Mouse (Mus musculus) MEL (cell line): ENCODE measurements at regions not wholly inside any gene's neighbourhood (a gene's known extent, or its start where the extent isn't known, plus 50 kb on each side); places are given as distances from the start of the nearest gene placed in this dataset.

Experiments
- DNase-seq: peaks from one replicate; pipeline ENCODE4 v3.0.0; 2011; ENCODE audit warnings: low read depth, low spot score
- H3K27ac ChIP-seq: 2 replicates; pipeline ENCODE4 v1.5.1; 2012; ENCODE audit warnings: low read depth, mild to moderate bottlenecking, control low read depth, low read length, moderate library complexity; ENCODE audit not compliant: control insufficient read depth
- H3K27me3 ChIP-seq, 2 experiments: fragments of 150-350 bp in 1 of 2; sonication (generic) in 1 of 2; 2 replicates each; pipeline ENCODE4 v1.6.1; 2012; ENCODE audit warnings: low read length in 2 of 2, mild to moderate bottlenecking in 2 of 2, improper control_type of control experiment in 1 of 2, moderate library complexity in 1 of 2; ENCODE audit not compliant: insufficient read depth in 2 of 2, control insufficient read depth in 1 of 2
- H3K36me3 ChIP-seq, 2 experiments: 2 replicates each; pipeline ENCODE4 v1.6.1; 2012 to 2014; ENCODE audit warnings: low read length in 2 of 2, improper control_type of control experiment in 1 of 2, inconsistent platforms in 1 of 2, mild to moderate bottlenecking in 1 of 2; ENCODE audit not compliant: insufficient read depth in 2 of 2, control insufficient read depth in 1 of 2
- H3K4me1 ChIP-seq, 2 experiments: fragments of 150-350 bp in 1 of 2; sonication (generic) in 1 of 2; 2 replicates each; pipeline ENCODE4 v1.6.1; 2012; ENCODE audit warnings: low read length in 2 of 2, improper control_type of control experiment in 1 of 2, mild to moderate bottlenecking in 1 of 2; ENCODE audit not compliant: insufficient read depth in 2 of 2, control insufficient read depth in 1 of 2
- H3K4me3 ChIP-seq, 2 experiments: fragments of 150-350 bp in 1 of 2; sonication (generic) in 1 of 2; 2 replicates each; pipeline ENCODE4 v1.5.1; 2012; ENCODE audit warnings: low read depth in 2 of 2, low read length in 2 of 2, mild to moderate bottlenecking in 2 of 2, moderate library complexity in 2 of 2, control low read depth in 1 of 2, improper control_type of control experiment in 1 of 2; ENCODE audit not compliant: control insufficient read depth in 1 of 2, insufficient read depth in 1 of 2
- H3K79me2 ChIP-seq: 2 replicates; pipeline ENCODE4 v1.6.1; 2012; ENCODE audit warnings: mild to moderate bottlenecking, low read length, moderate library complexity; ENCODE audit not compliant: control insufficient read depth, poor library complexity, insufficient read depth
- H3K9ac ChIP-seq: 2 replicates; pipeline ENCODE4 v1.6.1; 2012; ENCODE audit warnings: low read depth, mild to moderate bottlenecking, control low read depth, low read length, moderate library complexity; ENCODE audit not compliant: control insufficient read depth, poor library complexity, severe bottlenecking
- H3K9me3 ChIP-seq: fragments of 150-350 bp; sonication (generic); replicated peaks from 2 replicates; pipeline ENCODE4 v1.6.1; 2012; ENCODE audit warnings: mild to moderate bottlenecking, low read length, improper control_type of control experiment, moderate library complexity; ENCODE audit not compliant: insufficient read depth
- EP300 ChIP-seq, 2 experiments: IDR thresholded peaks; 2 replicates each; pipeline ENCODE4 v1.6.1; 2011; ENCODE audit warnings: improper control_type of control experiment in 2 of 2, low read length in 2 of 2, low read depth in 1 of 2, mild to moderate bottlenecking in 1 of 2
- ETS1 ChIP-seq: IDR thresholded peaks from 2 replicates; pipeline ENCODE4 v1.6.1; 2012; ENCODE audit warnings: low read depth, mild to moderate bottlenecking, inconsistent platforms, low read length, improper control_type of control experiment, moderate library complexity
- GABPA ChIP-seq: IDR thresholded peaks from 2 replicates; pipeline ENCODE4 v1.6.1; 2012; ENCODE audit warnings: low read depth, mild to moderate bottlenecking, inconsistent platforms, low read length, improper control_type of control experiment, moderate library complexity
- GATA1 ChIP-seq: IDR thresholded peaks from 2 replicates; pipeline ENCODE4 v1.6.1; 2011; ENCODE audit warnings: low read depth, low read length, improper control_type of control experiment
- JUND ChIP-seq: IDR thresholded peaks from 2 replicates; pipeline ENCODE4 v1.6.1; 2011; ENCODE audit warnings: low read depth, mild to moderate bottlenecking, improper control_type of control experiment, low read length
- MYC ChIP-seq: IDR thresholded peaks from 2 replicates; pipeline ENCODE4 v1.6.1; 2011; ENCODE audit warnings: low read depth, mild to moderate bottlenecking, low read length, improper control_type of control experiment, moderate library complexity
- NELFE ChIP-seq: IDR thresholded peaks from 2 replicates; pipeline ENCODE4 v1.6.1; 2011; ENCODE audit warnings: low read depth, low read length, improper control_type of control experiment
- POLR2A ChIP-seq, 2 experiments: IDR thresholded peaks; 2 replicates each; pipeline ENCODE4 v1.6.1; 2011 to 2012; ENCODE audit warnings: low read length in 2 of 2, mild to moderate bottlenecking in 2 of 2, control low read depth in 1 of 2, improper control_type of control experiment in 1 of 2, low read depth in 1 of 2, moderate library complexity in 1 of 2; ENCODE audit not compliant: control insufficient read depth in 1 of 2, insufficient read depth in 1 of 2, poor library complexity in 1 of 2
- TAL1 ChIP-seq: IDR thresholded peaks from 2 replicates; pipeline ENCODE4 v1.6.1; 2012; ENCODE audit warnings: mild to moderate bottlenecking, inconsistent platforms, low read length, moderate library complexity, mixed read lengths
- ZKSCAN1 ChIP-seq: IDR thresholded peaks from 2 replicates; pipeline ENCODE4 v1.6.1; 2012; ENCODE audit warnings: low read depth, mild to moderate bottlenecking, inconsistent platforms, low read length, improper control_type of control experiment, moderate library complexity

DNA sequence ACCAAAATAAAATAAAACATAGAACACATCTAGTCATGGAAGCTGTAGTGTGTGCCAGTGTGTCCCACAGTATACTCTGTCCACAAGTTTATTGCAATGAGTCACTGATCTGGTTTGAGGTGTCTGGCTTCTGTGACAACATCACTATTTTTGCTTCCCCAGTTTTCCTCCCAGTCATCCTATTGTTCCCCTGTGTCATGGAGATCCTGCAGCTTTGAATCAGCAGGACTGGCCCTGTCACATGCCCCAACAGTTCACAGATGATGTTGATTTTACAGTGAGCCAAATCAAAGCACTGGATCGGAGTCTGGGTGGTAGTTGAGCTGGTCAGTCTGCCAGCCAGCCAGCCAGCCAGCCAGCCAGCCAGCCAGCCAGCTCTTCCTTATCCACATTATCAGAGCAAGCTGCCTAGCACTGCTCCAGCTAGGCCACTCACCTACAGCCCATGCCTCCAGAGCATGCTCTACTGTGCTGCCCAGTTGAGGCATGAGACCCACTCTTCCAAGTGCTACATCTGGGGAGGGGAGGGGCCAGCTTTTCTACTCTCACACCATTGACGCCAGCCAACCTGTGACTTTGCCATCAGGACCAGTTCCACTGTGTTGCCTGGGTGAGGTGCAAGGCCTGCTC is 619.1 kb upstream of the 4930452B06Rik start:
- no peak for DNase-seq
- Histone ChIP-seq H3K9me3 (no peaks in the 10 kb centered on the region), H3K4me1 (no peaks in the 10 kb centered on the region), H3K36me3 (no peaks in the 10 kb centered on the region), H3K27me3 (no peaks in the 10 kb centered on the region), H3K27ac (no peak overlapping the region), H3K4me3 (no peak overlapping the region), H3K9ac (no peak overlapping the region), H3K79me2 (no peaks in the 10 kb centered on the region)
- no peak for TF ChIP-seq POLR2A (IDR thresholded peaks at IDR 0.05; ENCODE audit: control insufficient read depth in 1 of 2, insufficient read depth in 1 of 2, low read depth in 1 of 2, low read length in 2 of 2, poor library complexity in 1 of 2)
- TF ChIP-seq TAL1: no peak
- TF ChIP-seq ETS1: no peak
- no peak for TF ChIP-seq GATA1
- no peak for TF ChIP-seq NELFE
- no peak for TF ChIP-seq MYC

DNA sequence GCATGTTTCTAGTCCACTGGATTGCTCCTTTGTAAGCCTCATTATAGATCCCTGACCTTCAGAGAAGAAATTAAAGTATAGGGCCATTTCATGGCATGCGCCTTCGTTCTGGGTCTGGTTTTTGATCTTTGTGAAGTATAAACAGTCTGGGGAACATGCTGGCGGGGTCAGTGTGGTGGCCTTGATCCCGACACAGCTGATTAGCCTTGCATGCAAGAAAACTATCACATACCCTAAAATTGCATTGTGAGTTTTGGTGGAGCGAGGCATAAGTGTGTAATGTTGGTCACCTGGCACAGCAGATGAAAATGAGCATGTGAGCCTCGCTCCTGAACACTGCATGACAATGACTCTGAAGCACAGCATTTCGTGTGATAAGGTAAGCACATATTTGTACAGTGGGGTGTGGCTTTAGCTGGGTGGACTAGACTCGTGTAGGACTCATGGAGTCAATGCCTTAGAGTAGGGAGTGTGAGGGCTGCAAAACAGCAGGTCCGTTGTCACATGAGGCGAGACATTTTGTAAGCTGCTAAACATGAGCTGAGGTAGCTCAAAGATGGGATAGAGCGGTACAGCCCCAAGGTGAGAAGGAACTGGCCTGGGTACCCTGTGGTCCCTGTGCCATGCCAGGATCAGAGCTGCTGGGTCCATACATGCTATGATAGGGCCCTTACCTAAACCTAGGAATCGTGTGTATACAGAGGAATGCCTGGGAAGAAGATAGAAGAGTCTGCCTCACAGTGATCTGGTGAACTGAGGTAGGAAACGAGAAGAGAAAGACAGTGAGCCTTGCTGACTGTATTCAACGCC is 601.4 kb upstream of the 4930452B06Rik start:
- DNase-seq: no peak
- TF ChIP-seq POLR2A (IDR thresholded peaks at IDR 0.05; ENCODE audit: control insufficient read depth in 1 of 2, insufficient read depth in 1 of 2, low read depth in 1 of 2, low read length in 2 of 2, poor library complexity in 1 of 2): no peak
- no peak for TF ChIP-seq JUND
- TF ChIP-seq ZKSCAN1: no peak
- H3K4me3 ChIP-seq: no peak overlapping the region
- no peaks in the 10 kb centered on the region for H3K79me2 ChIP-seq
- H3K9ac ChIP-seq: no peak overlapping the region
- no peaks in the 10 kb centered on the region for H3K4me1 ChIP-seq
- H3K27ac ChIP-seq: no peak overlapping the region
- H3K9me3 ChIP-seq: no peaks in the 10 kb centered on the region
- no peaks in the 10 kb centered on the region for H3K27me3 ChIP-seq
- H3K36me3 ChIP-seq: no peaks in the 10 kb centered on the region

DNA sequence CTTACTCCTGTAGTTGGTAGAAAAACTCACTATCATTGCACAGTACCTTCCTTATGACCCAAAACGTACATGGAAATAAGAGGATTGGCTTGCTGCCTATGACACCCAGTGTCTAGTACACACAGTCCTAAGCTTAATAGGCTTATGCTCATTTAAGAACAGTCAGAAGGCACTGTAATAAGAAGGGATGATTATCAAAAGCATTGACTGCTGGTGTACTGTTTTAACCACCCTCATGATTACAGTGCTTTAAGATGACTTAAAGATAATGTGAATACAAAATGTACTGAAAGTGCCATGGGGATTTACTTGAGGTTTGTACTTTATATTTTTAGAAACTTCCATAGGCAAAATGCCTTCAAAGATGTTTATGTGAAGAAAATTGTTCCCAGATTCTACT is 586.0 kb upstream of the 4930452B06Rik start:
- Histone ChIP-seq H3K79me2 (no peaks in the 10 kb centered on the region), H3K27ac (no peak overlapping the region), H3K36me3 (no peaks in the 10 kb centered on the region), H3K4me1 (no peaks in the 10 kb centered on the region), H3K27me3 (no peaks in the 10 kb centered on the region), H3K9me3 (no peaks in the 10 kb centered on the region), H3K9ac (no peak overlapping the region), H3K4me3 (no peak overlapping the region)
- TF ChIP-seq EP300 (IDR thresholded peaks at IDR 0.05; ENCODE audit: low read depth in 1 of 2, low read length in 2 of 2) (no peak), POLR2A (IDR thresholded peaks at IDR 0.05; ENCODE audit: control insufficient read depth in 1 of 2, insufficient read depth in 1 of 2, low read depth in 1 of 2, low read length in 2 of 2, poor library complexity in 1 of 2) (no peak), GABPA (no peak)
- no peak for DNase-seq
